Mouse (Mus musculus): Measurements from ENCODE around the gene Gm20517.

Gm20517 gene

GRCm38 (mm10) chr17:47704692-47705091 is 93.3 kb downstream of the Gm20517 start:
- DNase-seq (ENCODE audit: low read depth, low spot score), result no peak

GRCm38 (mm10) chr17:47706196-47706595 is 94.8 kb downstream of the Gm20517 start:
- DNase-seq (ENCODE audit: low read depth, low spot score), result no peak

GRCm38 (mm10) chr17:47707961-47708360 is 96.6 kb downstream of the Gm20517 start:
- no peak for DNase-seq (ENCODE audit: low read depth, low spot score)

- no peak for DNase-seq (ENCODE audit: low read depth, low spot score)
Measured at GRCm38 (mm10) chr17:47708972-47709371, 97.6 kb downstream of the Gm20517 start.

GRCm38 (mm10) chr17:47710036-47710435 is 98.6 kb downstream of the Gm20517 start:
- DNase-seq (ENCODE audit: low read depth, low spot score), result no peak

- no peak for DNase-seq (ENCODE audit: low read depth, low spot score)
Measured at GRCm38 (mm10) chr17:47711883-47712282, 100.5 kb downstream of the Gm20517 start.

GRCm38 (mm10) chr17:47712889-47713571 is 101.6 kb downstream of the Gm20517 start:
- no peak for DNase-seq (ENCODE audit: low read depth, low spot score)

GRCm38 (mm10) chr17:47715037-47715436 is 103.6 kb downstream of the Gm20517 start:
- DNase-seq (ENCODE audit: low read depth, low spot score), result no peak

- DNase-seq (ENCODE audit: low read depth, low spot score), result no peak
Measured at GRCm38 (mm10) chr17:47721183-47721582, 109.8 kb downstream of the Gm20517 start.

- no peak for DNase-seq (ENCODE audit: low read depth, low spot score)
Measured at GRCm38 (mm10) chr17:47726566-47726965, 115.2 kb downstream of the Gm20517 start, which contains the start of gene Pgc. TSS of gene Pgc (plus strand) at chr17:47726842.

GRCm38 (mm10) chr17:47730633-47731575 is 119.5 kb downstream of the Gm20517 start:
- DNase-seq (ENCODE audit: low read depth, low spot score), result no peak
